Mouse (Mus musculus) adipocyte (in vitro differentiated cells): Measurements from ENCODE around the gene Rtl5.

ENCODE experiments used
- DNase-seq: peaks from one replicate; pipeline ENCODE4 v3.0.0-alpha.2; 2016; ENCODE audit warnings: low spot score

Gene Rtl5

DNA sequence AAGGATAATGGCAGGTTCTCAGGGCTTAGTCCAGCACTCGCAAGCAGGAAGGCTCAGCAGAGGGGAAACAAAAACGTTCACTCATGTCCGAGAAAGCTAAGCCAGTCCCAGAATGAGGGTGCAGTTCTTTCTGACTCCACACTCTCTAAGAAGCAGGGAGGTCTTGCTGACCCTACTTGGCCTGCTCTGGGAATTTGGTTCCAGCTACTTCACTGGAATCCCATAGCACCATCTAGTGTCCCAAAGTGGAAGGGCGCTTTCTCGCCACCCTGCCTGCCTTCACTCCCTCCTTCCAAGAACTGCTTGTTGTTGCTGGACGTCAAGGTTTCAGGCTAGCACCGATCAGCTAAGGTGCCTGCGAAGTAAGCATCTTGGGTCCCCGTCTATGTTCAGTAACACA lies 5.0 kb downstream of the Rtl5 start:
- DNase-seq = peak; percentile 71

DNA sequence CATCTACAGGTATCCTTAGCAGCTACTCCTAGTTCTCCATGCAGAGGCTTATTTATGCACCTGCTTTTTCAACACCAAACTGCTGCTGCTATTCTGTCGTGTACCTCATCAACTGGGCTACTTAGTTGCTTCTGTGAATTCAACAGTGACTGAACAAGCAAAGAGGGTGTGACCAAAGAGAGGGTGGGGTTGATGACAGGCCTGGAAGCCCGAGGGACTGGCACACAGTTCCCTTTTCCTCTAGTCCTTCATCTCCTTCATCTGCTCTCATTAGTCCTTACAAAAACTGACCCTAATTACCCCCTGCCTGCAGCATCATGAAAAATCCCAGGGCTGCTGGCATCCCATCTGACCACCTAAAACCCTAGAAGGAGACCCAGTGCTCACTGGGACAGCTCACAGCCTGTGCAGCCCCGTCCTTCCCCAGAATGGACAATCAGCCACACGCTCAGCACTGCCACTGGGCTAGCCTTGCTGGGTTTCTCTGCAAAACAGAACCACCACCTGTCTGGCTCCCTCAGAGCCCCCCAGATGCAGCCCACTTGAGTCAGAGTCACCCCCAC lies 5.8 kb downstream of the Rtl5 start:
- no peak for DNase-seq

DNA sequence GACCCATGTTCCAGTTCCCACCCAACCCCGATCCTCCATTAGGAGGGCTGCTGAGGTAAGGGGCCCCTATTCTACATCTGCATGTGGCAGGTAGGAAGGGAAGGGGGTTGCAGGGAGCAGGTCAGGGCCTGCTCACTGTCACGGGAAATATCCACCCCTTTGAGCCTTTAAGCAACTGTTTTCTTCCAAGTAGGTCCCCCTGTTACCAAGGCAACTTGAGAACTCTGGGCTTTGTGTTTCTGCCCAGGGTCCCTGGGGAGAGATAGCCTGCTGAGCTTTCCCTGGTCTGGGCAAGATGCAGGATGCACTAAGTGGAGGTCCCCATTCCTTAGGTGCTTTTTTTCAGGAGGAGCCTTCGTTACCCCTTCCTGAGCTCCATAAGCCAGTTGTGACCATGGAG lies 7.0 kb downstream of the Rtl5 start:
- no peak for DNase-seq

DNA sequence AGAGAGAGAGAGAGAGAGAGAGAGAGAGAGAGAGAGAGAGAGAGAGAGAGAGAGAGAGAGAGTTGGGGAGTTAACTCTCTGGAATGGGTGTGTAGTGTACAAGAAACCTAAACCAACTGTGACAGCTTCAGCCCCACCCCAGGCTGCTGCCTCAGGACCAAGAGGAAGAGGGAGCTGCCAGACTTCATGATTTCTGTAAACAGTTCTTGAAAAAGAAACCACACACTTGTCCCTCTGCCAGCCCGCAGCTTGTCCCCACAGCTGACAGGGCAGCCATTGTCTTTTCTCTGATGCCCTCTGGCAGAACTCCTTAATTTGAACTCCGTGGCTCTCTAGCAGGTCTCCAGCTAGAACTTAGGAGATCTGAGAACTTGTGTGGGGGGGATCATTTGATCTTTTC lies 10.2 kb downstream of the Rtl5 start:
- DNase-seq = peak; percentile 80

DNA sequence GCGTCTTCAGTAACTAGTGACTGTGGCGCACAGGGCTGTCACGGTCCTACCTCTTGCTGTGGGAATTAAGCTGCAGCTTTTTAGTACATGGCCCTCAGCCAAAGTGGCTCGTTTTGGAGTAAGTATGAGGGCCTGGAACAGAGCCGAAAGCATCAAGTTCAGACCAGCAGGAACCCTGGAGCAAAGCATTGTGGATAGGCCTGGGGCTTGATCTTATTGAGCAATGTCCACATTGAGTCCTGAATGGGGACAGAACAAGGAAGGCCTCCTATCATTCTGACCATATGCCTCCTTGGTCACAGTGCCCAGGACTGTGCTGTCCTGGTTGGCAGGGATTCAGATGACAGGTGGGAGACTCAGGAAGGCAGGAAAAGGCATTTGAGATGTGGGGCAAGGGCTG lies 10.9 kb downstream of the Rtl5 start:
- DNase-seq = peak; percentile 53

DNA sequence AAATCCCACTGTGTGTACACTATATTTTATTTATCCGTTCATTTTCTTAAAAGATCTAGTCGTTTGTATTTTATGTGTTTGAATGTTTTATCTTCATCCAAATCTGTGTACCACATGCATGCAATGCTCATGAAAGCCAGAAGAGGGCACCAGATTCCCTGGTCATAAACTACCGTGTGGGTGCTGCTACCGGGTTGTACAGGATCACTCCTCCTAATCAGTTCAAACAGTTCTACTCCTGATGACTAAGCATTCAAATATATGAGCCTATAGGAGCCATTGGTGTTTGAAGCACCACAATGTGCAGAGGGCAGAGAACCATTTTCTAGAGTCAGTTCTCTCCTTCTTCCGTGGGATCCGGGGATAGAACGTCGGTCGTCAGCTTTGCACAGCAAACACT lies 11.7 kb downstream of the Rtl5 start:
- DNase-seq = no peak

DNA sequence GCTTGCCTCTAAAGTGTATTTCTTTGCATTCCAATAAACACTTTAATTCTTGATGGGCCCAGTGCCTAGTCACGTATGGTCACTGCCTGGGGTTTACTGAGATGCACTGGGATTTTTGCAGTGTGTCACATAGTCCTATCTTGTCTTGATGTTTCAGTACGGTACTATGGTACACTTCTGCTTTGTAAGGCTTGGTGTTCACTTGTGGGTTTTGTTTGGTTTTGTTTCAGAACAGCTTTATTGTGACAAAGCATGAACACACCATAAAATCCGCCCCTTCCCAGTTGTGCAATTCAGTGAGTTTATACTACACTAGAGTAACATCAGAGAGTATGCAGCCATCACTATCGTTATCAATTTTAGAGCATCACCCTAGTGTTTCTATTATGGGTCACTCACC lies 17.1 kb downstream of the Rtl5 start:
- no peak for DNase-seq

DNA sequence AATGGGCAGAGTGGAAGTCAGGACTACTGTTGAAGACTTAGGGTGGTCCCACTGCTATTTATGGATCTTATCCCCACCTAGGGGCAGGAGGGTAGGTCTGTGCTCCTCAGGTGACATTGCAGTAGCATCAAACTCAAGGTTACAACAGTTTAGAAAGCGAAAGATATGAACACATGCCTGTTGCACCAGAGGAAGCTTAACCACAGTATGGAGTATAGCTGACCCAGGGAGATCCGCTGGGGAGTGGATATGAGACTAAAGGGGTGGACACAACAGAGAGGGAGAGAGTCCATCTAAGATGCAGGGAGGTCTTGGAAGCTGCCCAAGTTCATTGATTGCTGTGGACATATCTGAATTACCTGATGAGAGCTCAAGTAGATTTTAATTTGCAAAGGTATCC lies 17.7 kb downstream of the Rtl5 start:
- DNase-seq = no peak

DNA sequence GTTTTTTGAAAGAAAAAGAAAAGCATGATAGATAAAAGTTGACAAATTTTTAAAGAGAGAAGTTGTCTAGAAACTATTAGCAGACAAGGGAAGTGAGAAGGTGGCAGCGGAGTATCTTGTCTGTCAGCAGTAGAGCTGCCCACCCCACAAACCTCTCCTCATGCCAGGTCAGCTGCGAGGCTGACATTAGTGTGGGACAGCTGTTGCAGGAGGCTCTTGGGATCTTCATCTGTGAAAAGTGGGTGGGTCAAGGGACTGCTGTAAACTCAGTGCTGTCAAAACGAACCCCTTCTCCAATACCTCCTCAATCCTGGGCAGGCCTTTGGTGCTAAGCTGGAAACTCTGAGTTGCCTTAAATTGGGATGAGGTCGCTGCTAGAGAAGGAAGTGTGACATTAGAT lies 19.9 kb downstream of the Rtl5 start:
- DNase-seq = no peak

DNA sequence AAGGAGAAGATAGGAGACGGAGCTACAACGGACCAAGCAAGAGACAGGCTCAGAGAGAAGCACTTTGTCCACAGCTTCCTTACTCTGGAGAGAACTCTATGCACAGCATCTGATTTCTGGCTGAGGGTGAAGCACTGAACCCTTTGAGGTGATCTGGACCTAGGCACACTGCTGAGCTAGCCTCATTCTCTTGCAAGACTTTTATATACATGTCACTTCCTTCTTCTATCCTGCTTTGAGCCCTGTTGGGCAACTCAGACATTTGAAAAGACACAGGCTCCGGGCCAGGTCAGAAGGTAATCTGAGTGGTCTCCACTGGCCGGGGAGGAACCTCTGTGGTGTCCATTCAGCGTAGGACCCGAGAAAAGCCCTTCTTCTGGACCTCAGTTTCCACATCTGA lies 20.6 kb downstream of the Rtl5 start:
- no peak for DNase-seq

DNA sequence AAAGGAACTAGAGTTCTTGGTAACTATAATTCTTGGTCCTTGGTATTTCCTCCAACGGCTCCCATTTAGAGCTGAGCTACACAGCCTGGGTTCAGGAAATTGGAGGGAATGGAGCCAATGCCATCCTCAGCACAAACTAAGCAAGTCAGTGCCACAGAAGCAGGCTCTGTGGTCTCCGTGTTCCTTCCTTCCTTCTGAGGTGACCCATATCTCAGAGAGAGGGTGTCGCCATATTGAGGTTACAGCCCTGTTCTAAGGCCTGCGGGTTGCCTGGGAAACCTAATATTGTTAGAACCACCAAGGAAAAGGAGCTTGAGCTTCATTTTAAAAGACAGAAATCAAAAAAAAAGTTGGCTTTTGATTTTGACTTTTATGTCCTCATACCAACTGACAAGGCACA lies 28.7 kb downstream of the Rtl5 start:
- DNase-seq = no peak

DNA sequence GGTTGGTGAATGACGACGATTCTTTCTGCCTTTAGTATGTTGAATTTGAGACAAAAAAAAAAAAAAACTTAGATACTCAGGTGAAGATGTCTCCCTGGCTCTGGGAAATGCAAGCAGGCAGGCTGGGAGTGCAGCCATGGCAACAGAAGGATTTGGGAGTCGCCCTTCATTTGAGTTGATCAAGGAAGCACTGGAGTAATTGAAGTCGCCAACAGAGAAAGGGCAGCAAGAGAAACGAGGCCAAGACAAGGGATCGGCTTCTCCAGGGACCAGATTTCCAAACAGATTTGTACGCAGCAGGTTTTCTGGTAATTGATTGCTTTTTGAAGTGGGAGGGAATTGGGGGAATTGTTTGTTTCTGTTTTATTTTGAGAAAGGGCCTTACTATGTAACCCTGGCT lies 29.5 kb downstream of the Rtl5 start:
- DNase-seq = no peak

DNA sequence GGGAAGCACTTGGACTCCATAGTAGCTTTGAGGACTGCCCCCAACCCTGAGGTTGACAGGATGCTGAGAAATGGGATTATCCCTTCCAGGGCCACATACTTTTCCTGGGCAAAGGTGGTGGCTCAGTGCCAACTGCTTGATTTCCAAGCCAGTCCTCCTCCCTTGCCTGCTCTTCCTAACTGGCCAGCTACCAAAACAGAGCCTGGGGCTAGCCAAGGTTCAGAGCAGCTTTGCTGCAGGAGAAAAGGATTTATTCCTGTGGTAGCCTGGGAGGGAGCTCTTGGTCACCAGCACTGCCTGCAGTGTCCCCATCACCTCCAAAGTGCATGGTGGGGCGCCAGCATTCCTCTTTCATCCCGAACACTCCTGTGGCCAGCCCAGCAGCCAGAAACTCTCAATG lies 33.6 kb downstream of the Rtl5 start:
- peak; percentile 89 for DNase-seq

DNA sequence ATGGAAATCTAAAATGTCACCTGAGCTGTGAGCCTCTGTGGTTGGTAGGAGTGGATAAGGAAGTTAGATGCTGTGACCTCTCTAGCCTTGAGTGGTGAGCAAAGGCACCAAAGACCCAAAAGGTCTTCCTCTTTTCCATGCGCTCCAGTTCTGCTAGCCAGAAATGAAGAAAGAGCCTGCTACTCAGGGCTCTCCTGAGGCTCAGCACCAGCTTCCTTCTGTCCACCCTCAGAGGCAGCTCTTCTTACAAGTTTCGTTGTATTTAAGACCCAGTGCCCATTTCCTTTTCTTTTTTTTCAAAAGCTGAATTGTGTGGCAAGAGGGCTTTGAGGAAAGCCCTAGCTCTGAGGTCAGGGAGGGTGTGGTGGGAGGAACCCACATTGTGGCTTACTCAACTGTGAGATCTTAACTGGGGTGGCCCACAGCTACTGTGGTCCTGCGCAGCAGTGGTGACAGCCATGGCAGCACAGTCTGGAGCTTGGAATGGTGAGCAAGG lies 34.2 kb downstream of the Rtl5 start:
- DNase-seq = no peak

DNA sequence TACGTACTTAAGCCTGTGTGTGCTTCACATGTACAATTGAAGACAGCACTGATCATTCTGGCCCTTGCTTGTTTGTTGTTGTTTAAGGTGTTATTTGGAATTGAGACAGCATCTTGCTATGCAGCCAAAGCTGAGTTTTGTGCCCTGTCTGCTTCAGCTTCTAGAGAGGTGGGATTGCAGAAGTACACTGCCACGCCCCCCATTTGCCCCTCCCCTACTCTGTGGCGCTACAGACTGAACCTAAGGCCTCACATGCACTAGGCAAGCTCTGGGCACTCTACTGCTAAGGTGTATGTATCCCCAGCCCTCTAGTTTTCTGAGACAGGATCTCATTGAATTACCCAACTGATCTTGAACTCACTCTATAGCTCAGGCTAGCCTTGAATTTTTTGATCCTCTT lies 35.4 kb downstream of the Rtl5 start:
- DNase-seq = no peak

DNA sequence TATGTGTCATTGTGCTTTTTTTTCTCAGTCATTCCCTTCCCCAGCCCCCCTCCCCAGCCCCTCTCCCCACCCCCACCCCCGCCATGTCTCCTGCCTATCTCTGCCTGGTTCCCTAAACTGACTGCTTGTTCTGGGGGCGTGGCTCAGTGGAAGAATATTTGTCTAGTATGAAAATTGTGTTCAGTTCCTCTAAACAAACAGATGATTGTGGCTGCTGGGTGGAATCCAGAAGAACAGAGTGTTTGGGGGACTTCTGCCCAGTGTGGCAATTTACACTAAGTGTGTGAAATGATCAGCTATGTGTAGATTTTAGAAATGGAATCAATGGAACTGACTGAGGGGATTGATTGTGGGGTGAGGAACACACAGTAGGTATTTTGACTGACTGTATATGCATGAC lies 37.5 kb downstream of the Rtl5 start:
- no peak for DNase-seq

DNA sequence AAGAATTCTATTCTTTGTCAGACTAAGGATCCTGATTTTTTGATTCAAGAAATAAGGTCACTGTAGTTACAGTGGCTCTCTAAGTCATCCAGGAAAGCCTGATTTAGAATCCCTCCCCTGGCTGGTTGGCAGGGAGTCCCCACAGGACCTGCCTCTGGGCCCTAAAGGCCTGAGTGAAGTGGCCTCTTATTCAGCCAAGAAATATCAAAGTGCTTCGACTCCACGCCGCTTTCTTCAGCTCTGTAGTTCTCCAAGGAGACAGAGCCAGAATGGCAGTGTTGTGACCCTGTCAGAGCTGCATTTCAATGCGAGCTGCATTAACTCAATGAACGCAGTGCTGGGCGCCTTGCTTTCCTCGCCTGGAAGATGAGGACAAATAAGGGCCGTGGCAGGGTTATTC lies 38.7 kb downstream of the Rtl5 start:
- no peak for DNase-seq

DNA sequence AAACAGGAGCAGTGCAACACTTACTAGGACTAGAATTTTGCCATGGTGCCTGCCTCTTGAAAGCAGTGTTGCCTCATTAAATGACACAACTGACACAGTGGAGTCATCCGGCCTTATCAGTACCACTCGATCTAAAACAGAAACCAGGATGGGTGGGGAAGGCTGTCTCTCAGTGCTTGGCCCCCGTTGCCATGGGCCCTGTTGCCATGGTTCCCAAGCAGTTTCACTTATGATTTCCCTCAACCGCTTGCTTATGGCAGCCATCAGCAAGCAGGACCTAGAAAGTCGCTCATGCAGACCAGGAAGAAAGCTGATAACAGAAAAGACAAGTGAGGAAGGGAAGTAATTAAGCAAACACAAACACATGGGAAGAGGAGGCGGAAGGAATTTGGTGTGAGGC lies 39.3 kb downstream of the Rtl5 start:
- no peak for DNase-seq

DNA sequence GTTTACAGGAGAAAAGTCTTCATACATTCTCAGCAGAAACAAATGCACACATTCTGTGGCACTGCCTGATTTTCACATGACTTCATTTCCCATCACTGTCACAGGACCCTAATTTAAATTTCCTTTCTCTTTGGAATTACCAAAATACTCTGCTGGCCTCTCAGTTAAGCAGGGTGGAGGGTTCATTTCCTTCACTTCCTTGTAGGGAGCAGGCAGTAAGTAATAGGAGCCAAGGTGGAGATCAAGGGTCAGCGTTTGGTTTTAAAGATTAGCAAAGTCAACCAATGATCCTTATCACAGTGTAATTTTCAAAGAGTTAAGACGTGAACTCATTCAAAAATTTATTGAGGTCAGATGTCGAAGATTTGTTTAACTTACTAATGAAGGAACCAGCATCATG lies 46.1 kb downstream of the Rtl5 start:
- no peak for DNase-seq

DNA sequence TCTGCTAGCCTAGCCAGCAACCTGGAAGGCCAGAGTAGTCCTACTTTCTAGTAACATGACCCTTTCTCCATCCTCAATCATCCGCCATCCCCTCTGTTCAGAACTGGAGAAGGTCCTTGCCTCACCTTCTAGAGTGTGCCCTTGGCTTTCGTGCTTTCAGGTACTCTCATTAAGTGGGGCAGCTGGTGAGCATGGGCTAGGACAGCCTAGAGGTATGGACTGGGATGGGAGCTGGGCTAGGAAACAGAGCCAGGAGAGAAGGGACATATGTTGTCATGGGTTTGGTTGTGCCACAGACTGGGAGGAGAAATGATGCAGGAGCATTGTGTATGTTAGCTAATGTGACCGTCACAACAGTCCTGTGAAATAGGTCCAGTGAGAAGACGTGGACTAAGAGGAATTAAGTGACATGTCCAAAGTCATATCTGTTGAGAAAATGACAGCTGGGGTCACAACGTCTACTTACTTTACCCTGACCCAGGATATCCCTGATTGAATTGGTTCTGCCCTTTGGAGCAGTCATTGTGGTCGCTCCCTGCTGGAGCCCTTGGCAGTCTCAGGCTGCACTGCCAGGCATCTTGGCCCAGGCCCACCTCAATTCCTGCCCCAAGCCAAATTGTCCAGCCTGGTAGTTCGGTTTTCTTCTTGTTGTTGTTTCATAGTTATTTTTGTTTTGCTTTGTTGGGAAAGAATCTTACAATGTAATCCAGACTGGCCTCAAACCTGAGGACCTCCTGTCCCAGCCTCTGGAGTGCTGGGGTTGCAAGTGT lies 51.4 kb downstream of the Rtl5 start:
- peak; percentile 44 for DNase-seq

DNA sequence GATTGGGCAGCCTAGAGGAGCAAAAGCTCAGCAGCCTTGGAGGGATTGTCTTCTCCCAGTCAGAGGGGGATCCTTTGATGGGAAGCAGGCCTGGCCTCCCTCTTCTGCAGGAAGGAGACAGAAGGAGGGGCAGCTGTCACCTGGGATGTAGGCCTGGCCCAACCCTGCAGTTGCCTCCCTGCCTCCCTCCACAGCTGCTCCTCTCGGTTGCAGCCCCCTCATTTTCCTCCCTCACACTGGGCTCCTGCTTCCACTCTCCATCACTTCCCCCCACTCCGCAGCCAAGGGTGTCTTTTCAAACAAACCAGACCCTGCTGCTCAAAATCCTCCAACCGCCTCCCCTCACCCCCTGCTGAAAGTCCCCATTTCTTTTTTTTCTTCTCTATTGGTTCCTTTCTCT lies 52.2 kb downstream of the Rtl5 start:
- DNase-seq = no peak

DNA sequence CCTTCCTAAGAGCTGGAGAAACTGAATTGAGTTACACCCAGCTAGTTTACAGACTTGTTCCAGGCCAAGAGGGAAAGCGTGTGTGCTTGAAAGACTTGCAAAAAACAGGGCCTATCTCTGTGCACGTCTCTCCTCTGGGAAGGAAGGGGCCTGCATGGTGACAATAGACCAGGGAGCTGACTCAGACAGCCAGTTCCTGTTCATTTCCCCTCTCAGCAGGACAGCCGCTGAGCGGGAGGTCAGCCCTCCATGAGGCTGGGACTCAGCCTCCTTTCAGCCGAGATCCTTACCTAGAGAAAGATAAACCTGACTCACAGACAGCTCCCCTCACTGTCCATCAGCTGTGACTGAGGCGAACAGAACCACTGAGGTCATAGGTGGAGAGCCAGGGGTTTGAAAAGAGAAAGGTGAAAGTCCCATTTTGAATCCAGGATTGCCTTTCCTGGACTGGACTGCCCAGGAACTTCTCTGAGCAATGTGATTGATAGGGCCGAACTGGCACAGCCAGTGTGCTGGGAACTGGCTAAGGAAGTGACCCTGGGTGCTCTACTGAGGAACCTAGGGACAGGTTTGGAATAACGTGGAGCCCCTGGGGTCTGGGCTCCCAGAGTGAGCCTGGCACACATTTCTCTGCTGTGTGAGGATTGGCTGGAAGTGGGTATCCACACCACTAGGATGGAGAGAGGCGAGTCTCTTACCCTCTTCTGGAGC lies 53.7 kb downstream of the Rtl5 start:
- no peak for DNase-seq
